Mouse (Mus musculus): ENCODE data around the gene Rell1.

DNA sequence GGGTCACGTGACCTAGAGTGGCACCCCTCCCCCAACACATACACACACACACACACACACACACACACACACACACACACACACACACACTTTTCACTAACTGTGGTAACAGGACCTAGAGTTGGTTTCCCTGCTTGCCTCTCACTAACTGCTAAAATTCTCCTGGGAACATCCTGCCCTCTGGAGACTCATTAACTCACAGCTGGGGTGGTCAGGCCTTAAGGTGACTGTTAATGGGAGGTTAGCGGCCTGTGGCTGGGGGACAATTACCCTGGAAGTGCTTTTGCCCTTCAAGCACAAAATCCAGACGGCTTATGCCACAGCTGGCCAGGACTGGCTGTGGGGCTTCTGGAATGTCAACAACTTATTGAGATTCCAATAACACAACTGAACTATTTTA lies 101.3 kb downstream of the Rell1 start:
- no peak for TF ChIP-seq CTCF (IDR thresholded peaks at IDR 0.05)
- no peak for TF ChIP-seq POLR2A (IDR thresholded peaks at IDR 0.05; ENCODE audit: insufficient read depth, low read depth, low read length)
